Mouse (Mus musculus): ENCODE data around the gene Clnk.

- TF ChIP-seq CTCF (IDR thresholded peaks at IDR 0.05; ENCODE audit: borderline replicate concordance, control insufficient read depth, extremely low read depth, insufficient read depth, low read length, poor library complexity) (no peak), POLR2A (IDR thresholded peaks at IDR 0.05; ENCODE audit: control insufficient read depth, extremely low read depth, insufficient read depth, low read length, poor library complexity) (no peak)
Measured at GRCm38 (mm10) chr5:38698466-38698865, 178.1 kb downstream of the Clnk start.
